Mouse (Mus musculus) intestine, postnatal 0 days (tissue): ENCODE data around the gene Fam76a. TPM values are rescaled to one million over a fixed set of nuclear protein-coding genes. Genes with fewer than 3 reads are reported as not detected.
A peak's percentile ranks its signal among the peaks of the same experiment; 100 is the strongest.

Experiments
- ATAC-seq: fragments of 200-750 bp; cut with Nextera tagmentation; 2 replicates; pipeline ENCODE4 v1.8.0; 2017; ENCODE audit warnings: mild to moderate bottlenecking, moderate TSS enrichment, moderate library complexity
- H3K27ac ChIP-seq: fragments of 300-500 bp; sonication (generic); 2 replicates; pipeline ENCODE4 v1.5.1; 2014; ENCODE audit warnings: mild to moderate bottlenecking, low read depth, low read length, moderate library complexity
- H3K27me3 ChIP-seq: fragments of 300-500 bp; sonication (generic); replicated peaks from 2 replicates; pipeline ENCODE4 v1.6.1; 2014; ENCODE audit warnings: low read length, mixed read lengths; ENCODE audit not compliant: control insufficient read depth, insufficient read depth
- H3K36me3 ChIP-seq: fragments of 300-500 bp; sonication (generic); 2 replicates; pipeline ENCODE4 v1.6.1; 2014; ENCODE audit warnings: mild to moderate bottlenecking, moderate library complexity; ENCODE audit not compliant: control insufficient read depth, insufficient read depth
- H3K4me1 ChIP-seq: fragments of 300-500 bp; sonication (generic); replicated peaks from 2 replicates; pipeline ENCODE4 v1.6.1; 2014; ENCODE audit warnings: antibody characterized with exemption, low read length, mixed read lengths; ENCODE audit not compliant: control insufficient read depth, insufficient read depth
- H3K4me2 ChIP-seq: fragments of 300-500 bp; sonication (generic); replicated peaks from 2 replicates; pipeline ENCODE4 v1.6.1; 2014; ENCODE audit warnings: low read depth, mild to moderate bottlenecking, moderate library complexity
- H3K4me3 ChIP-seq: fragments of 300-500 bp; sonication (generic); 2 replicates; pipeline ENCODE4 v1.5.1; 2014; ENCODE audit warnings: low read depth, low read length
- H3K9ac ChIP-seq: fragments of 300-500 bp; sonication (generic); 2 replicates; pipeline ENCODE4 v1.6.1; 2014; ENCODE audit warnings: mild to moderate bottlenecking, low read depth, low read length
- H3K9me3 ChIP-seq: fragments of 300-500 bp; sonication (generic); 2 replicates; pipeline ENCODE4 v1.6.1; 2016; ENCODE audit warnings: mixed run types; ENCODE audit not compliant: control insufficient read depth
- CTCF ChIP-seq: sonication (generic); IDR thresholded peaks from 2 replicates; pipeline ENCODE4 v1.5.1; 2016; ENCODE audit warnings: low read depth, mild to moderate bottlenecking, control low read depth, antibody characterized with exemption, moderate library complexity
- WGBS: fragments of 180-500 bp; shearing (Covaris S2); extraction: QIAGEN DNeasy Blood & Tissue Kit; methylation state at CpG from one replicate; pipeline ENCODE4 v1.1.7; 2014; 5-methylcytosine and 5-hydroxymethylcytosine counted together
- polyA plus RNA-seq: library from polyadenylated mRNA; unstranded; fragments of >200 nt; fragmentation: Nextera tagmentation; extraction: Ambion mirVana; gene quantifications from 2 replicates; pipeline ENCODE4 v1.2.1, GENCODE M21; 2015

Gene Fam76a
- polyA plus RNA-seq, 1 experiment from 2014 or later, result 46.5 TPM

DNA sequence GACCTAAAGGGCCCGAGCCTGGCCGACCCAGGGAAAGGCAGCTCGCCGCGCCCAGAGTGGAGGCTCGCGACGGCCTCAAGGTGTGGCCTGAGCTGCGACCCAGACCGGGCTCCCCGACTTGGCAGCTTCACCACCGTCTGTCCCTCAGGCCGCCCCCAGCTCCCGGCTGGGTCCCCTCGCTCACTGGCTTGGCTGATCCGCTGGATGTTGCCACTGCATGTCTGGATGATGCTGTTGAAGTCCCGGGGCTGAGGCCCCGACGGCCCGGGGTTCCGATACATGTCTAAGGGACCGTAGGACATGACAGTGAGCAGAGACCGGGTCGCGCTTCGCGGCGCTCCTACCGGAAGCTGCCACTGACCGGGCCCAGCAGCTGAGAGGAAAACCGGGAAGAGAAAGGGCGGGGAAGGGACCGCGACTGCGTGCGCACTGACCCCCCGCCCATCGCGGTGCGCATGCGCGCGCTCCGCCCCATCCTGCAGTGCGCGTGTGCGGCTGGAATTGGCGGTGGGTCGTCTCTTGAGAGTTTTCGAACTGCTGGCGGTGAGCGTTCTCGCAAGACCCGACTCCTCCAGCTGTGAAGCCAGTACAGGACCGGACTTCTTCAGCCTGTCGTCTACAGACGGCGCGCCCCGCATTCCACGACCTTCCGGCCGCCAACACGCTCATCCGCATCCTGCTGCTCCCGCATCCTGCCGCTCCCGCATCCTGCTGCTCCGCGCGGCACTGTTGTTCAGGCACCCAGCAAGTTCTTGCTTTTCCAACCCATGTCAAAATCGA is 38.1 kb downstream of the Fam76a start, which contains the start of gene Stx12:
Stx12 (minus strand) TSS at position 446 of the 780 bp plus-strand sequence.
- under 1% methylated on average over 72 of the region's 72 CpGs for WGBS
- Histone ChIP-seq H3K36me3 (peaks cover 12% of the 10 kb centered on the region; the same call in 1 of the 2 replicates), H3K4me1 (peaks cover 5% of the 10 kb centered on the region), H3K4me3 (peak within 1 kb of the TSS; percentile 89), H3K27me3 (no peaks in the 10 kb centered on the region), H3K27ac (peak within 1 kb of the TSS; percentile 94), H3K9me3 (no peaks in the 10 kb centered on the region), H3K4me2 (peak within 1 kb of the TSS; percentile 87), H3K9ac (peak within 1 kb of the TSS; percentile 97)
- peak; percentile 90 for ATAC-seq
- TF ChIP-seq CTCF, result peak; percentile 3; the same call in 1 of the 2 replicates

DNA sequence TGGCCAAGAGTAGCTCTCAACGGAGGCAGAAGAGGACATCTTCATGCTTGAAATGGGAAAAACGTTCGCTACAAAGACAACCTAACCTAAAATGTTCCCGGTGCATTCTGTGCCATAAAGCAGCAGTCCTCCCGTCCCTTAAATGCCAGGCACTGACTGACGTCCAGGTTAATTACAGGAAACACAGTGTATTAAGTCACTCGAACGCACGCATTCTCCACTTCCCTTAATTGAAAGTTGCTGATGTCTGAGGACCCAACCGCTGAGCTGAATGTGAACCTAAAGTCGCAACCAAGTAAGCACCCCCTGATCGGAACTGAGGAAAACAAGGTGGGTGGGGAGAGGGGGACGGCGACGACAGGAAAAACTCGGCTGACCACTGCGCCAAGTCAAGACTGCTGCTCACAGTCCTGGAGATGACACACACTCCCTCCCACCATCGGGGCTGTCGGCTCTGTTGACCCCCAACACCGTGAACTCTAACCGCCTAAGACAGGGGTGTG is 38.7 kb downstream of the Fam76a start:
- Histone ChIP-seq H3K27ac (peak overlapping the region; percentile 94), H3K4me1 (peaks cover 5% of the 10 kb centered on the region), H3K27me3 (no peaks in the 10 kb centered on the region), H3K9me3 (no peaks in the 10 kb centered on the region), H3K9ac (peak overlapping the region; percentile 97), H3K4me2 (peak overlapping the region; percentile 87), H3K4me3 (peak overlapping the region; percentile 89), H3K36me3 (peaks cover 12% of the 10 kb centered on the region; the same call in 1 of the 2 replicates)
- TF ChIP-seq CTCF, result no peak
- WGBS, result 1% methylated on average over 21 of the region's 21 CpGs
- no peak for ATAC-seq

GRCm38 (mm10) chr4:132874363-132875097 is 47.8 kb downstream of the Fam76a start:
- 51% methylated on average over 7 of the region's 7 CpGs for WGBS
- peak overlapping the region; percentile 77 for H3K27ac ChIP-seq

DNA sequence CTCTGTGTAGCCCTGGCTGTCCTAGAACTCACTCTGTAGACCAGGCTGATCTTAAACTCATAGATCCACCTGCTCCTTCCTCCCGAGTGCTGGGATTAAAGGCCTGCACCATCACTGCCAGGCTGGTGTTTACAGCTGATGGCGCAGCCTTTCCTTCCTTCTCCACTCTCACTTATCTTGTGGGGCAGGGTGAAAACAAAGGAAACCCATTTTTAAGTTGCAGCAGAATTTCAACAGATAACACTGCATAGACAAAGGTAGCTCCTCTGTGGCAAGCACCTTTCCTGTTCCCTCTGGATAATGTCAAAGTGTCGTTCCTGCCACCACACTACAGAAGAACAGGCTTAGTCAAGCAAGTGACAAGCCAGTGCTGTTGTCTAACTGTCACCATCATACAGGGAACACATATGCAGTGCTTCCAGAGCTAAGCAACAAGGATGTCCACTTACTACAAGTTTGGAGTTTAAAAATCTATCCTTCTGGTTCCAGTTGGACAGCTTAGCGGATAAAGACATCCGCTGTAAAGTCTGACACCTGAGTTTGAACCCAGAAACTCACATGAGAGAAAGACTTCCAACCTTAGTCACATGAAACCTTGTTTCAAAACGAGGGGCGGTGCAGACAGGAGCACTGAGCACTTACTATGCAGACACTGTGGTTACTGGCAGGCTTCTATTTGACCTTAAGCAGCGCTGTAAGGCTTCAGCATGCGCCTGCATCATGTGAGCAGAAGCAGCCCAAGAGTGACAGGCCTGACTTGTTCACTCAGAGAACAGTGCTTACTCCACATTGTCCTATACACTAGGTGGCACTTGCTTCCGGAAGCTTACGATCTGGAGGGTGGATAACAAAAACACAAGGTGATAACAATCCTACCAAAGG is 48.6 kb downstream of the Fam76a start:
- H3K36me3 ChIP-seq, result peaks cover 13% of the 10 kb centered on the region
- ATAC-seq, result peak; percentile 78
- 0 out of 2 replicates have a peak, but pooled peaks cover 4% of the 10 kb centered on the region for H3K4me1 ChIP-seq
- H3K4me3 ChIP-seq, result no peak overlapping the region
- H3K4me2 ChIP-seq, result peak overlapping the region; percentile 33
- no peaks in the 10 kb centered on the region for H3K27me3 ChIP-seq
- peak; percentile 51 for TF ChIP-seq CTCF
- H3K9me3 ChIP-seq, result no peaks in the 10 kb centered on the region
- H3K9ac ChIP-seq, result no peak overlapping the region
- 55% methylated on average over 11 of the region's 11 CpGs for WGBS
- peak overlapping the region; percentile 77 for H3K27ac ChIP-seq

More at GRCm38 (mm10) chr4:132874363-132875097, 47.8 kb downstream of the Fam76a start:
- peaks cover 9% of the 10 kb centered on the region for H3K36me3 ChIP-seq
- peak; percentile 94 for ATAC-seq
- H3K27me3 ChIP-seq, result no peaks in the 10 kb centered on the region
- no peak overlapping the region for H3K9ac ChIP-seq
- H3K4me2 ChIP-seq, result peak overlapping the region; percentile 33
- H3K9me3 ChIP-seq, result no peaks in the 10 kb centered on the region
- 0 out of 2 replicates have a peak, but pooled peaks cover 4% of the 10 kb centered on the region for H3K4me1 ChIP-seq
- no peak overlapping the region for H3K4me3 ChIP-seq
- TF ChIP-seq CTCF, result no peak

GRCm38 (mm10) chr4:132871116-132871515 is 51.2 kb downstream of the Fam76a start:
- H3K9ac ChIP-seq, result no peak overlapping the region
- 0 out of 2 replicates have a peak, but pooled peaks cover 4% of the 10 kb centered on the region for H3K4me1 ChIP-seq
- TF ChIP-seq CTCF, result no peak
- no peak for ATAC-seq
- no peak overlapping the region for H3K4me3 ChIP-seq
- H3K27me3 ChIP-seq, result no peaks in the 10 kb centered on the region
- no peak overlapping the region for H3K4me2 ChIP-seq
- no peak overlapping the region for H3K27ac ChIP-seq
- H3K36me3 ChIP-seq, result peaks cover 39% of the 10 kb centered on the region
- WGBS, result 94% methylated on average over 3 of the region's 3 CpGs
- H3K9me3 ChIP-seq, result no peaks in the 10 kb centered on the region
